Mouse (Mus musculus): ENCODE data around the gene Nr0b2.

DNA sequence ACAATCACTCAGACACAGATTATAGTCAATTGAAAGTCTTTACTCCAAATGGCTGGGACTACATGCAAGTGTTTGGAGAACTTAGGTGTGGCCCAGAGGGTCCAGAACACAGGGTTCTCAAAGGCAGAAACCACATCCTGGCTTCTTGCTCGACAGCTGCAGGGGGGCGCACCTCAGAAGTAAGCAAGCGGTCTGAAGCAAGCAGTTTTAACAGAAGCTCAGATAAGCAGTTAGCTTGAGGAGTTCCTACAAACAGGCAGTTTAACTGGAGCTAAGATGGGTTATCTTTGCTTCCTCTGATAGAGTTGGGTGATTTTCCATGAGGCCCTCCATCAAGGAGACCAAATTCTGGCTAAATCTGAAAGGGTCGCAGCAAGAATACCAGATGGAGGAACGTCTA, 46.6 kb upstream of the Nr0b2 start:
- TF ChIP-seq CTCF (IDR thresholded peaks at IDR 0.05; ENCODE audit: control insufficient read depth, insufficient read depth, insufficient read length), result no peak
- no peak for TF ChIP-seq MAX (IDR thresholded peaks at IDR 0.05)
- no peak for TF ChIP-seq MYOD1 (IDR thresholded peaks at IDR 0.05; ENCODE audit: control insufficient read depth, insufficient read length, low read depth)
- no peak for TF ChIP-seq CEBPB (IDR thresholded peaks at IDR 0.05; ENCODE audit: low read depth)

Measured in C2C12 (cell line).